Comparison of ENCODE assay signal across 27 mouse cellular contexts in genomic region chr6:72280410-72280998, GRCm38 (mm10). TPM values are rescaled to one million over a fixed set of nuclear protein-coding genes. Genes with fewer than 3 reads are reported as not detected.
DNase-seq lines count a peak whose midpoint lies in the region; ATAC-seq and TF ChIP-seq lines count a peak whose summit lies in the region.
"Had no signal": no experiment of that assay in that cellular context is flagged by ENCODE, and none has a peak within 500 bp of the region (broad histone marks: within the 10 kb centered on the region; RNA-seq: fewer than 3 reads in every experiment).

No protein-coding gene starts in this region.

- H3K4me2 ChIP-seq in lung, embryonic 14.5 days, result no peak overlapping the region
- no peak overlapping the region for H3K4me2 ChIP-seq in midbrain, embryonic 14.5 days (ENCODE audit: low read length)
- H3K4me2 ChIP-seq: embryonic facial prominence, embryonic 15.5 days; forebrain, embryonic 15.5 days; limb, embryonic 15.5 days; midbrain, embryonic 15.5 days had no signal

- peak overlapping the region; percentile 36; the same call in 1 of the 2 replicates for H3K27ac ChIP-seq in lung, embryonic 14.5 days (ENCODE audit: low read depth)
- H3K27ac ChIP-seq in midbrain, embryonic 14.5 days (replicated peaks; ENCODE audit: low read depth, low read length), result no peak overlapping the region
- H3K27ac ChIP-seq: embryonic facial prominence, embryonic 15.5 days; forebrain, embryonic 15.5 days; gastrocnemius, adult 2 months; limb, embryonic 15.5 days; midbrain, embryonic 15.5 days had no signal

- no peaks in the 10 kb centered on the region for H3K9me3 ChIP-seq in lung, embryonic 14.5 days (ENCODE audit: low read depth, low read length)
- H3K9me3 ChIP-seq in midbrain, embryonic 14.5 days (ENCODE audit: control insufficient read depth, low read length), result no peaks in the 10 kb centered on the region
- H3K9me3 ChIP-seq: embryonic facial prominence, embryonic 15.5 days; forebrain, embryonic 15.5 days; limb, embryonic 15.5 days; midbrain, embryonic 15.5 days had no signal

- no peak overlapping the region for H3K4me3 ChIP-seq in lung, embryonic 14.5 days (ENCODE audit: low read depth, low read length)
- no peak overlapping the region for H3K4me3 ChIP-seq in midbrain, embryonic 14.5 days (replicated peaks; ENCODE audit: low read depth, low read length)
- H3K4me3 ChIP-seq: embryonic facial prominence, embryonic 15.5 days; forebrain, embryonic 15.5 days; gastrocnemius, adult 2 months; heart, adult 2 months; limb, embryonic 15.5 days; midbrain, embryonic 15.5 days had no signal

- H3K27me3 ChIP-seq in lung, embryonic 14.5 days (ENCODE audit: insufficient read depth, low read length), result no peaks in the 10 kb centered on the region
- no peaks in the 10 kb centered on the region for H3K27me3 ChIP-seq in midbrain, embryonic 14.5 days (ENCODE audit: control insufficient read depth, insufficient read depth, low read length)
- H3K27me3 ChIP-seq: embryonic facial prominence, embryonic 15.5 days; forebrain, embryonic 15.5 days; limb, embryonic 15.5 days; midbrain, embryonic 15.5 days had no signal

- ATAC-seq in lung, embryonic 14.5 days (ENCODE audit: insufficient read depth), result no peak
- peak; percentile 74 for ATAC-seq in megakaryocyte, adult 5-6 weeks (ENCODE audit: poor library complexity, severe bottlenecking)
- no peak for ATAC-seq in midbrain, embryonic 14.5 days (ENCODE audit: low FRiP score, low TSS enrichment)
- ATAC-seq: forebrain, embryonic 15.5 days; midbrain, embryonic 15.5 days had no signal

- no peak for DNase-seq in lung, embryonic 14.5 days
- no peak for DNase-seq in lung, postnatal 10 days
- DNase-seq in c-Kit-negative CD71-positive TER-119-positive erythroid progenitor cells, embryonic 14.5 days (ENCODE audit: low read depth, low spot score), result peak; percentile 60
- DNase-seq in liver, result peak; percentile 87
- no peak for DNase-seq in frontal cortex, postnatal 36 days (ENCODE audit: low spot score in 2 of 2)
- DNase-seq in midbrain, embryonic 14.5 days, result no peak
- DNase-seq in urinary bladder, postnatal 25 days (ENCODE audit: low spot score), result no peak
- DNase-seq: B cell, adult 2 months; cerebellum, adult 11 months; cerebellum, postnatal 14 days; embryo, embryonic 11 days; gastrocnemius, adult 2 months; heart, adult 2 months; heart, postnatal 36 days; kidney, adult 18-20 months; kidney, postnatal 14 days; lung, postnatal 4 days; right cerebral cortex, adult 18-20 months had no signal

- WGBS in lung, embryonic 14.5 days, result 62% methylated on average over 7 of the region's 7 CpGs
- 76% methylated on average over 7 of the region's 7 CpGs for WGBS in midbrain, embryonic 14.5 days

- H3K9ac ChIP-seq in lung, embryonic 14.5 days, result no peak overlapping the region
- no peak overlapping the region for H3K9ac ChIP-seq in midbrain, embryonic 14.5 days (replicated peaks; ENCODE audit: low read length)
- H3K9ac ChIP-seq: embryonic facial prominence, embryonic 15.5 days; forebrain, embryonic 15.5 days; limb, embryonic 15.5 days; midbrain, embryonic 15.5 days had no signal

- TF ChIP-seq CTCF in lung, embryonic 14.5 days (IDR thresholded peaks at IDR 0.05; ENCODE audit: low read depth), result no peak

- no peaks in the 10 kb centered on the region for H3K36me3 ChIP-seq in lung, embryonic 14.5 days (ENCODE audit: insufficient read depth)
- no peaks in the 10 kb centered on the region for H3K36me3 ChIP-seq in midbrain, embryonic 14.5 days (ENCODE audit: control insufficient read depth, insufficient read depth, low read length)
- H3K36me3 ChIP-seq: embryonic facial prominence, embryonic 15.5 days; forebrain, embryonic 15.5 days; limb, embryonic 15.5 days; midbrain, embryonic 15.5 days had no signal

- H3K4me1 ChIP-seq in lung, embryonic 14.5 days (ENCODE audit: insufficient read depth), result no peaks in the 10 kb centered on the region
- no peaks in the 10 kb centered on the region for H3K4me1 ChIP-seq in midbrain, embryonic 14.5 days (ENCODE audit: control insufficient read depth, insufficient read depth, low read length)
- H3K4me1 ChIP-seq: embryonic facial prominence, embryonic 15.5 days; forebrain, embryonic 15.5 days; midbrain, embryonic 15.5 days had no signal

RNA-seq across cellular contexts. Expression of gene Sftpb, which starts 23.9 kb away (rescaled TPM):
- 30.4 and 33.5 TPM in 2 replicates for polyA plus RNA-seq in lung, embryonic 14.5 days (2014; fragmentation: Nextera tagmentation; extraction: Ambion mirVana)
- total RNA-seq in megakaryocyte, adult 5-6 weeks (2015), result 0.60 TPM in 1 of 2 replicates, not detected in the other
- not detected in 2 replicates for total RNA-seq in megakaryocyte, adult 5-6 weeks (2017)
- not detected in 2 replicates for polyA plus RNA-seq in midbrain, embryonic 14.5 days (2014; fragmentation: Nextera tagmentation; extraction: Ambion mirVana)
- total RNA-seq: adrenal gland, postnatal 4 days; gastrocnemius, adult 2 months; heart, adult 2 months; heart, postnatal 36 days; layer of hippocampus, postnatal 10 days; left cerebral cortex, postnatal 14 days had no signal
- polyA plus RNA-seq: embryonic facial prominence, embryonic 15.5 days; limb, embryonic 15.5 days; stomach, embryonic 14.5 days had no signal

RNA-seq across cellular contexts. Expression of gene Atoh8, which starts 45.1 kb away (rescaled TPM):
- 18.7 and 19.3 TPM in 2 replicates for polyA plus RNA-seq in lung, embryonic 14.5 days (2014; fragmentation: Nextera tagmentation; extraction: Ambion mirVana)
- total RNA-seq in megakaryocyte, adult 5-6 weeks (2015), result 0.22 TPM in 1 of 2 replicates, not detected in the other
- total RNA-seq in megakaryocyte, adult 5-6 weeks (2017), result 0.51 TPM in 1 of 2 replicates, not detected in the other
- polyA plus RNA-seq in midbrain, embryonic 14.5 days (2014; fragmentation: Nextera tagmentation; extraction: Ambion mirVana), result 1.8 and 2.4 TPM in 2 replicates

Comparison
In these comparisons a context has a peak if more than half of its experiments do, and no peak if none do; other contexts are left out.
1. DNase-seq: peak in c-Kit-negative CD71-positive TER-119-positive erythroid progenitor cells, embryonic 14.5 days (single experiment) and liver (single experiment); none in lung, embryonic 14.5 days (single experiment), lung, postnatal 10 days (single experiment), frontal cortex, postnatal 36 days (0 of 2), midbrain, embryonic 14.5 days (single experiment) and urinary bladder, postnatal 25 days (single experiment).
2. RNA of gene Sftpb, which starts 23.9 kb away (polyA plus RNA-seq): 30.4 to 33.5 TPM in lung, embryonic 14.5 days; not detected in midbrain, embryonic 14.5 days; every median in the first group is over 10 times any median in the second.